Mouse (Mus musculus) neural tube, postnatal 0 days (tissue): ENCODE measurements around the gene Hcar2. TPM values are rescaled to one million over a fixed set of nuclear protein-coding genes. Genes with fewer than 3 reads are reported as not detected.

Experiments
- polyA plus RNA-seq: library from polyadenylated mRNA; unstranded; fragments of >200 nt; fragmentation: Nextera tagmentation; extraction: Ambion mirVana; gene quantifications from 2 replicates; pipeline ENCODE4 v1.2.1, GENCODE M21; 2015

Gene Hcar2
- not detected in 2 replicates for polyA plus RNA-seq

DNA sequence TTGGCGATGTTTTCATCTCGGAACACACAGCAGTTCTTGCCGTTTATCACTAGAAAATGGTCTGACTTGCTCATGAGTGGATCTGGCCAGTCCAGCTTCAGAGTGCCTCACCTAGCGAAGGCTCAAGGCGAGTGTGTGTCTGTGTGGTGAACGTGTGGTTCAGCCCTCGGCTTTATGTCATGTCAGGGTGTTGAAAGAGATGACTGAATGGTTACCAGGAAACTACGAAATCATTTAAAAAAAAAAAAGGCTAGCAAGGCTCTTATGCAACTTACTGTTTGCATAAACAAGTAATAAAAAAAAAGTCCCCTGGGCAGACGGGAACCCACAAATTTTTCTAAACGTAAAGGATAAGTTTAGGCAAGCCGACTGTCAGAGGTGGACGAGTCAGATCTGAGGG is at the start of gene Hcar2:
Gene Hcar2, minus strand, starts transcription at position 135 of the 400 bp plus-strand sequence.

DNA sequence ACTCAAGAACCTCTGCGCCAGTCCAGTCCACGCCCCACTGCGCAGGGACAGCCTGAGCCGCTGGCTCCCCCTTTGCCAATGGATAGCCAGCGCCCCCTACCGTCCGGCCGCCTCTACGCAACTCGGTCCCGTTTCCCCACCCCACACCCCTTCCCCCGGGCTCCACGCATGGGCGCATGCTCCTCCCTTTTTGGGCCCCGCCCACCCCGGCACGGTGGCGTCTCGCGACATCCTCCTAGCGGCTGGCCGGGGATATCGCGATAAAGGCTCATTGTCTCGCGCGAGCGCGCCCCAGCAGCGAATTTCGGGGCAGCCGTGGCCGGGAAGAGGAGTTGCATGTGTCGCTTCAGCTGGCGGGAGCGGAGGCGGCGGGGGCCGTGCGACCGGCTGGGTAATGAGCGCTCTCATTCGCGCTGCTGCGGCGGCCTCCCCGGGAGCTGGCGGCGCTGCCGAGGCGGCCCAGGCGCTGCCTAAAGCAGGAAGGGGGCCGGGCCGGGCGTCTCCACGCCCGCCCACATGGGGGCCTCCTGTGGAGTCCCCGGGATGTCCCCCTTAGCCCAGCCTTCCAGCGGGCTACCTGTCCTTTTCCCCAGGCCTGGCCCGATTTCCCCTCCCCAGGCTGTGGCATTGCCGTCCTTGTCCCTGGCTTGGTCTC is 41.8 kb upstream of the Hcar2 start, which contains the start of gene Denr:
Gene Denr, plus strand, starts transcription at position 200 of the 655 bp plus-strand sequence.

DNA sequence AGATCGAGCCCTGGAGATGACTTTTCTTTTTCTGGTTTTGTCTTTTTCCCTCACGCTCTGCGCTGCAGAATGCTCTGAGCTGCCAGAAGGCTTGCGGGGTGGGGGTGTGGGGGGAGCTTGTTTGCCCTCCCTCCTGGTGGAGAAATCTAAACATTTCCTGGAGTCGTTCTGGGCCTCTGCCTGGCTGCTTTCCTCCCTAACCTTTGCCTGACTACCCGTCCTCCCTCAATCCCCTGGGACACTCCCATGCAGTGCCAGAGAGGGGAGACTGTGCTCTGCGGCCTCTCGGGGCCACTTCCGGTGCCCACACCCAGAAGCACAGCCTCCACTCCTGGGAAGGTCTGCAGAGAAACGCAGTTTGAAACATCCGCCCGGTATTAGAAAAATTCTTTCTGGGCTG is 14.6 kb upstream of the Hcar2 start, which contains the start of gene Hcar1:
Gene Hcar1, minus strand, starts transcription at position 93 of the 400 bp plus-strand sequence.

Other genes starting within 250 kb of the Hcar2 start
- 66.6 and 76.1 TPM in 2 replicates for gene Clip1, start 180.9 kb downstream of the Hcar2 start, polyA plus RNA-seq
- 40.5 and 43.8 TPM in 2 replicates for gene Zcchc8, start 144.4 kb downstream of the Hcar2 start, polyA plus RNA-seq
- gene Rsrc2, start 116.1 kb downstream of the Hcar2 start, polyA plus RNA-seq: 104 TPM in 2 replicates
- gene Kntc1, start 115.8 kb downstream of the Hcar2 start, polyA plus RNA-seq: 3.9 TPM in 2 replicates
- gene Hcar1, start 14.5 kb upstream of the Hcar2 start, polyA plus RNA-seq: 0.82 and 1.3 TPM in 2 replicates
- gene Denr, start 41.7 kb upstream of the Hcar2 start, polyA plus RNA-seq: 111 and 119 TPM in 2 replicates
- gene Gm43518, start 61.9 kb upstream of the Hcar2 start, polyA plus RNA-seq: 3.5 and 4.5 TPM in 2 replicates
- 2.1 and 3.3 TPM in 2 replicates for gene Ccdc62, start 65.2 kb upstream of the Hcar2 start, polyA plus RNA-seq
- 20.0 and 25.4 TPM in 2 replicates for gene Hip1r, start 108.1 kb upstream of the Hcar2 start, polyA plus RNA-seq
- gene Vps37b, start 166.8 kb upstream of the Hcar2 start, polyA plus RNA-seq: 38.3 and 39.5 TPM in 2 replicates
- gene Abcb9, start 230.3 kb upstream of the Hcar2 start, polyA plus RNA-seq: 28.1 and 28.6 TPM in 2 replicates
- 35.9 and 40.3 TPM in 2 replicates for gene Ogfod2, start 246.8 kb upstream of the Hcar2 start, polyA plus RNA-seq